Mouse (Mus musculus) liver, embryonic 12.5 days (tissue): ENCODE results near the gene Olfr1156. TPM values are rescaled to one million over a fixed set of nuclear protein-coding genes. Genes with fewer than 3 reads are reported as not detected.

Experiments
- ATAC-seq: fragments of 200-750 bp; cut with Nextera tagmentation; 2 replicates; pipeline ENCODE4 v1.8.0; 2017; ENCODE audit warnings: moderate number of reproducible peaks, mild to moderate bottlenecking, moderate library complexity
- H3K27ac ChIP-seq: fragments of 300-500 bp; sonication (generic); 2 replicates; pipeline ENCODE4 v1.5.1; 2016; ENCODE audit warnings: mild to moderate bottlenecking
- H3K27me3 ChIP-seq: fragments of 300-500 bp; sonication (generic); replicated peaks from 2 replicates; pipeline ENCODE4 v1.6.1; 2016; ENCODE audit warnings: mild to moderate bottlenecking, moderate library complexity
- H3K36me3 ChIP-seq: fragments of 300-500 bp; sonication (generic); 2 replicates; pipeline ENCODE4 v1.6.1; 2016; ENCODE audit warnings: mild to moderate bottlenecking, moderate library complexity
- H3K4me1 ChIP-seq: fragments of 300-500 bp; sonication (generic); 2 replicates; pipeline ENCODE4 v1.6.1; 2016
- H3K4me2 ChIP-seq: fragments of 300-500 bp; sonication (generic); 2 replicates; pipeline ENCODE4 v1.6.1; 2016; ENCODE audit warnings: mild to moderate bottlenecking, moderate library complexity
- H3K4me3 ChIP-seq: fragments of 300-500 bp; sonication (generic); 2 replicates; pipeline ENCODE4 v1.5.1; 2016; ENCODE audit warnings: mild to moderate bottlenecking, moderate library complexity
- H3K9ac ChIP-seq: fragments of 300-500 bp; sonication (generic); 2 replicates; pipeline ENCODE4 v1.6.1; 2016; ENCODE audit warnings: mild to moderate bottlenecking, moderate library complexity
- H3K9me3 ChIP-seq: fragments of 300-500 bp; sonication (generic); replicated peaks from 2 replicates; pipeline ENCODE4 v1.6.1; 2016; ENCODE audit warnings: mild to moderate bottlenecking, moderate library complexity
- WGBS: fragments of 180-500 bp; shearing (Covaris S2); methylation state at CpG from one replicate; pipeline ENCODE4 v1.1.7; 2016; ENCODE audit not compliant: insufficient replicate concordance; 5-methylcytosine and 5-hydroxymethylcytosine counted together
- polyA plus RNA-seq: library from polyadenylated mRNA; unstranded; fragments of >200 nt; fragmentation: Nextera tagmentation; extraction: Ambion mirVana; gene quantifications from 2 replicates; pipeline ENCODE4 v1.2.1, GENCODE M21; 2016

The Olfr1156 gene
- not detected in 2 replicates for polyA plus RNA-seq

DNA sequence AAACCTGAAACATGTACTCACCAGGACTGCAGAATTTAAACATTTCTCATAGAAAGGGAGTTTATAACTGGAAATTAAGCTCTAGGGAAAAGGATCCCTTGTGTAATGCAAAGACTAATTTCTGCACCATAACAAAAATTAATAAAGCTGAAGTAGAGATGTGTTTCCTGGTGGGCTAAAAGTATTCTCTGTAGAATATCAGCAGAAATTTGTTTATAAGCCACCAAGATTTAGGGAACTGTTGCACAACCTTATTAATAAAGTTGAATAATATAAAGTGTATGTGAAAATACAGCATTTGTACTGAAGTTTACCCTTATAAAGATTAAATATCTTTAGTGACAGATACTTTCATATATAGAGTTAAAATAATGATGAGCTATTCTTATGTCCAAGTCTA is at the start of gene Olfr1156:
Gene Olfr1156 (minus strand): TSS at position 101 of the 400 bp plus-strand sequence.
- H3K27ac ChIP-seq = no peak within 1 kb of the TSS
- H3K9me3 ChIP-seq = no peaks in the 10 kb centered on the region
- no peaks in the 10 kb centered on the region for H3K27me3 ChIP-seq
- H3K4me2 ChIP-seq = no peak within 1 kb of the TSS
- no peaks in the 10 kb centered on the region for H3K4me1 ChIP-seq
- no peak within 1 kb of the TSS for H3K9ac ChIP-seq
- ATAC-seq = no peak
- no peaks in the 10 kb centered on the region for H3K36me3 ChIP-seq
- H3K4me3 ChIP-seq = no peak within 1 kb of the TSS

DNA sequence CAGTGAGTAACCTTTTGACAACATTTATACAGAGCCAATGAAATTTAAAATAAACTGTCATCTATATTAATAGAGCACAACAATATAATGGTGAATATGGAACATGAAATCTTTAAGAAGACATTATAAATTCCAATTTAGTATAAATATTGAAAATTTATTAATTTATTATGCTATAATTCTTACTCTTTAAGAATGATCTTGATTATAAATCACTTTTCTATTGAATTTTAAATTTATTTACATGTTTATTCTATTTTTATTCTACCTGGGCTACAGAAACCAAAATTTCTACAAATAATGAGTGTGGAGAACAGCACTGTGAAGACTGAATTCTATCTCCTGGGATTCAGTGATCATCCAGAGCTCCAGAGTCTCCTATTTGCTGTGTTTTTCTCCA is 36.9 kb upstream of the Olfr1156 start, which contains the start of gene Olfr1158:
Gene Olfr1158 (plus strand): TSS at position 301 of the 400 bp plus-strand sequence.
- no peaks in the 10 kb centered on the region for H3K36me3 ChIP-seq
- no peak for ATAC-seq
- H3K9ac ChIP-seq = no peak within 1 kb of the TSS
- H3K9me3 ChIP-seq = no peaks in the 10 kb centered on the region; the same call in 1 of the 2 replicates
- H3K27me3 ChIP-seq = no peaks in the 10 kb centered on the region
- no peak within 1 kb of the TSS for H3K27ac ChIP-seq
- no peak within 1 kb of the TSS for H3K4me3 ChIP-seq
- H3K4me2 ChIP-seq = no peak within 1 kb of the TSS
- no peaks in the 10 kb centered on the region for H3K4me1 ChIP-seq

DNA sequence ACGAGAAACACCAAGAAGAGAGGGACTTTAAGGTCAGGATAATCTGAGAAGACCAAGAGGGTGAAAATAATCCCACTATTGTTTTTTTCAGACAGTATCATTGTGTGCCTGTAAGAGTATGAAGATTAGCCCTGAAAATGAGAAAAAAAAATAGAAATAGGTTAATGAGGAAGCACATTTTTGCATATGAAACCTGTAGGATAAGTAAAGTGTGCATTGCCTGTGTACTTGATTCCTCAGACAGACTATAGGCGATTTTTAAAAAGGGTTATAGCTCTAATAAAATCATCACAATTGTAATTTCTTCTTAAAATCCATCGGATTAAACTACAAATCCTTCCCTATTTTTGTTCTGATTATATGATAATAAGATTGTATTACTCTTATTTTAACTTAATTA is 21.7 kb upstream of the Olfr1156 start, which contains the start of gene Olfr74:
Gene Olfr74 (minus strand): TSS at position 101 of the 400 bp plus-strand sequence.
- no peaks in the 10 kb centered on the region for H3K27me3 ChIP-seq
- H3K9ac ChIP-seq = no peak within 1 kb of the TSS
- 54% methylated on average over 3 of the region's 3 CpGs for WGBS
- no peaks in the 10 kb centered on the region for H3K4me1 ChIP-seq
- ATAC-seq = no peak
- H3K4me2 ChIP-seq = no peak within 1 kb of the TSS
- no peak within 1 kb of the TSS for H3K4me3 ChIP-seq
- H3K36me3 ChIP-seq = no peaks in the 10 kb centered on the region
- no peak within 1 kb of the TSS for H3K27ac ChIP-seq
- no peaks in the 10 kb centered on the region for H3K9me3 ChIP-seq

DNA sequence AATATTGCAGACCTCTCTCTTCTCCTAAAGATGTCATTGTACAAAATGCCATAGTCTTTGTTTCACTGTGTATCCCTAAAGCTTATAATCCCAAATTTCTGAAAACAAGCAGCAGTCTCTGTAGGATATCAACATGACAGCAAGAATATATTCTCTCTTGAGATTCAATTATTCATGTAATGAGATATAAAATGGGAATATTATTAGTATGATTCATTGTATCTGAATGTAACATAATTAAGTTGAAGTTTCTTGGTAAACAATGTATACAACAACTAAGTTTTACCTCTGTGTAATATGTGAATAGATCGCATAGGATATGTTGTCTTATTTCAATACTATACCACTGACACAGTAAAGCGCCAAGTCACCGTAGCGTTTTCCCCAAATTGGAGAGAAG is 15.3 kb upstream of the Olfr1156 start, which contains the start of gene Olfr1157:
Gene Olfr1157 (minus strand): TSS at position 101 of the 400 bp plus-strand sequence.
- 89% methylated on average over 4 of the region's 4 CpGs for WGBS
- no peak within 1 kb of the TSS for H3K4me3 ChIP-seq
- H3K9me3 ChIP-seq = no peaks in the 10 kb centered on the region
- ATAC-seq = no peak
- no peak within 1 kb of the TSS for H3K27ac ChIP-seq
- H3K4me1 ChIP-seq = no peaks in the 10 kb centered on the region
- no peaks in the 10 kb centered on the region for H3K36me3 ChIP-seq
- no peaks in the 10 kb centered on the region for H3K27me3 ChIP-seq
- no peak within 1 kb of the TSS for H3K9ac ChIP-seq
- no peak within 1 kb of the TSS for H3K4me2 ChIP-seq

DNA sequence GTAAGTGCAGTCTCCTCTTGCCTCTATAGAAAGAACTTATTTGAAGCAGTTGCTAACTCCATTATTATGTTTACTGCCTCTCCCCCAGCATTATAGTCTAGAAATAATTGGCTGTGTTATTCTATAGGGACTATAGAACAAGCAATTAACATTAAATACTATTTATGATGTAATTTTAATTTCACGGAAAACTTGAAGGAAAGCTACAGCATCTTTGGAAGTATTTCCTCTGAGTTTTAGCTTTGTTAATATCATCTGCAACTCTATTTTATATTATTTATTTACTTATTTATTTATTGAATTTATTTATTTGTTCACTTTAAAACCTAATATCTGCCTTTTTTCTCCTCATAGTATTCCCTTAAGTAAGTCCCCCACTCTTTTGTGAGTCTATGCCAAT is 7.9 kb downstream of the Olfr1156 start, which contains the start of gene Olfr1155:
Gene Olfr1155 (minus strand): TSS at position 101 of the 400 bp plus-strand sequence.
- Histone ChIP-seq H3K4me2 (no peak within 1 kb of the TSS), H3K4me1 (no peaks in the 10 kb centered on the region), H3K36me3 (no peaks in the 10 kb centered on the region), H3K27me3 (no peaks in the 10 kb centered on the region), H3K4me3 (no peak within 1 kb of the TSS), H3K9ac (no peak within 1 kb of the TSS), H3K9me3 (no peaks in the 10 kb centered on the region), H3K27ac (no peak within 1 kb of the TSS)
- ATAC-seq = no peak
- WGBS = 78% methylated on average over 1 of the region's 1 CpGs

DNA sequence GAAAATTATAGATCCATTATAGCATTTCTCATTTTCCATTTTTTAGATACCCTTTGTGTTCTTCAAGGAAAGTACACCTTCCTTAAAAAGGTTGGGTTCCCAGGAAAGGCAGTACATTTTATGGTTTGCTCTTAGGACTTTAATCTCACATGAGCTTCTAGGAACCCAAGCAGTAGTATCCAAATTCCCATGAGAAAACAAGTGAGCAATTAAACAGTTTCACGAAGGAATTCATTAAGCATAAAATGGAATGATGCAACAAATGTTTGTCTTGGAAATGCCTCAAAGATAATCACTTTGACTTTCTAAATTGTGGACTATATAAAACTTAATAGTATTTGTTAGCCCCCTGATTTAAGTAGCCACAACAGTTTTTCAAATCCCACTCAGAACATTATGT is 47.8 kb downstream of the Olfr1156 start, which contains the start of gene Olfr1154:
Gene Olfr1154 (minus strand): TSS at position 101 of the 400 bp plus-strand sequence.
- WGBS = 80% methylated on average over 1 of the region's 1 CpGs
- Histone ChIP-seq H3K4me2 (no peak within 1 kb of the TSS), H3K9ac (no peak within 1 kb of the TSS), H3K27ac (no peak within 1 kb of the TSS), H3K4me3 (no peak within 1 kb of the TSS), H3K9me3 (no peaks in the 10 kb centered on the region), H3K36me3 (no peaks in the 10 kb centered on the region), H3K4me1 (no peaks in the 10 kb centered on the region), H3K27me3 (no peaks in the 10 kb centered on the region)
- no peak for ATAC-seq

Other genes with a start within 250 kb of the Olfr1156 start
- not detected in 2 replicates for gene Olfr1137, start 239.9 kb downstream of the Olfr1156 start, polyA plus RNA-seq
- not detected in 2 replicates for gene Olfr1138, start 213.1 kb downstream of the Olfr1156 start, polyA plus RNA-seq
- gene Olfr1140, start 209.3 kb downstream of the Olfr1156 start, polyA plus RNA-seq = not detected in 2 replicates
- gene Olfr1141, start 199.1 kb downstream of the Olfr1156 start, polyA plus RNA-seq = not detected in 2 replicates
- gene Olfr152, start 173.6 kb downstream of the Olfr1156 start, polyA plus RNA-seq = not detected in 2 replicates
- gene Olfr1143, start 152.5 kb downstream of the Olfr1156 start, polyA plus RNA-seq = not detected in 2 replicates
- gene Olfr1145, start 143.3 kb downstream of the Olfr1156 start, polyA plus RNA-seq = not detected in 2 replicates
- gene Olfr1148, start 122.6 kb downstream of the Olfr1156 start, polyA plus RNA-seq = not detected in 2 replicates
- not detected in 2 replicates for gene Olfr1150-ps1, start 109.1 kb downstream of the Olfr1156 start, polyA plus RNA-seq
- not detected in 2 replicates for gene Olfr1151, start 97.2 kb downstream of the Olfr1156 start, polyA plus RNA-seq
- not detected in 2 replicates for gene Olfr1152, start 86.6 kb downstream of the Olfr1156 start, polyA plus RNA-seq
- gene Olfr1153, start 58.1 kb downstream of the Olfr1156 start, polyA plus RNA-seq = not detected in 2 replicates
- not detected in 2 replicates for gene Olfr1154, start 47.9 kb downstream of the Olfr1156 start, polyA plus RNA-seq
- not detected in 2 replicates for gene Olfr1155, start 8.0 kb downstream of the Olfr1156 start, polyA plus RNA-seq
- gene Olfr1157, start 15.2 kb upstream of the Olfr1156 start, polyA plus RNA-seq = not detected in 2 replicates
- gene Olfr74, start 21.6 kb upstream of the Olfr1156 start, polyA plus RNA-seq = not detected in 2 replicates
- not detected in 2 replicates for gene Olfr1158, start 37.0 kb upstream of the Olfr1156 start, polyA plus RNA-seq
- gene Olfr1160, start 55.2 kb upstream of the Olfr1156 start, polyA plus RNA-seq = not detected in 2 replicates
- not detected in 2 replicates for gene Olfr1161, start 69.7 kb upstream of the Olfr1156 start, polyA plus RNA-seq
- gene Olfr73, start 84.6 kb upstream of the Olfr1156 start, polyA plus RNA-seq = not detected in 2 replicates
- not detected in 2 replicates for gene Olfr1162, start 98.0 kb upstream of the Olfr1156 start, polyA plus RNA-seq
- not detected in 2 replicates for gene Olfr1163, start 118.7 kb upstream of the Olfr1156 start, polyA plus RNA-seq
- gene Olfr1164, start 140.9 kb upstream of the Olfr1156 start, polyA plus RNA-seq = not detected in 2 replicates
- not detected in 2 replicates for gene Olfr1166, start 175.2 kb upstream of the Olfr1156 start, polyA plus RNA-seq
- not detected in 2 replicates for gene Olfr1167, start 202.1 kb upstream of the Olfr1156 start, polyA plus RNA-seq
- gene Olfr1168, start 228.8 kb upstream of the Olfr1156 start, polyA plus RNA-seq = not detected in 2 replicates